Mouse (Mus musculus) sigmoid colon, adult 10 weeks (tissue): ENCODE data around the gene Ebf3. TPM values are rescaled to one million over a fixed set of nuclear protein-coding genes. Genes with fewer than 3 reads are reported as not detected.

ENCODE experiments used
- polyA plus RNA-seq: library from polyadenylated mRNA; stranded (reverse); fragments of 350-450 nt; fragmentation: Illumina TruSeq; extraction: RNeasy Lipid Tissue Mini Kit (QIAGEN cat#74804); gene quantifications from one replicate; pipeline ENCODE4 v1.2.3, GENCODE M21; 2014; ENCODE audit warnings: low read depth, low replicate concordance

Ebf3 gene
- 2.4 TPM for polyA plus RNA-seq

GRCm38 (mm10) chr7:137313904-137314691 lies at the start of gene Ebf3:
TSS of gene Ebf3 (minus strand) at chr7:137314445.

Other genes starting within 250 kb of the Ebf3 start
- 12.3 TPM for gene 9430038I01Rik, start 96.3 kb upstream of the Ebf3 start, polyA plus RNA-seq
- gene Glrx3, start 123.2 kb upstream of the Ebf3 start, polyA plus RNA-seq = 175 TPM